Mouse (Mus musculus) E14TG2a.4 (cell line): ENCODE results near the gene Ccdc155.
A peak's percentile ranks its signal among the peaks of the same experiment; 100 is the strongest.

Source experiments
- H3K27me3 ChIP-seq: 2 replicates; pipeline ENCODE4 v1.6.1; 2014; ENCODE audit warnings: low read length, control low read depth; ENCODE audit not compliant: insufficient read depth
- H3K36me3 ChIP-seq: 2 replicates; pipeline ENCODE4 v1.6.1; 2014; ENCODE audit warnings: low read length, control low read depth; ENCODE audit not compliant: insufficient read depth
- H3K4me1 ChIP-seq: replicated peaks from 2 replicates; pipeline ENCODE4 v1.6.1; 2014; ENCODE audit warnings: low read depth, low read length, control low read depth
- H3K4me3 ChIP-seq: replicated peaks from 2 replicates; pipeline ENCODE4 v1.5.1; 2014; ENCODE audit warnings: mild to moderate bottlenecking, low read length
- H3K9me3 ChIP-seq: 2 replicates; pipeline ENCODE4 v1.6.1; 2014; ENCODE audit warnings: low read length, control low read depth
- CTCF ChIP-seq: conservative IDR thresholded peaks from 2 replicates; pipeline ENCODE4 v1.5.1; 2014; ENCODE audit warnings: low read length
- NANOG ChIP-seq: IDR thresholded peaks from 2 replicates; pipeline ENCODE4 v1.6.1; 2014; ENCODE audit warnings: borderline replicate concordance, low read length, mixed read lengths
- POU5F1 ChIP-seq: IDR thresholded peaks from 2 replicates; pipeline ENCODE4 v1.6.1; 2014; ENCODE audit warnings: low read length, borderline replicate concordance

The Ccdc155 gene

GRCm38 (mm10) chr7:45231192-45231591 lies 26.5 kb upstream of the Ccdc155 start:
- no peak for TF ChIP-seq POU5F1
- Histone ChIP-seq H3K4me1 (peaks cover 91% of the 10 kb centered on the region), H3K27me3 (no peaks in the 10 kb centered on the region), H3K36me3 (peaks cover 60% of the 10 kb centered on the region), H3K9me3 (no peaks in the 10 kb centered on the region), H3K4me3 (no peak overlapping the region)

GRCm38 (mm10) chr7:45229459-45230203 lies 24.9 kb upstream of the Ccdc155 start:
- Histone ChIP-seq H3K36me3 (peaks cover 75% of the 10 kb centered on the region), H3K4me1 (peaks cover 92% of the 10 kb centered on the region), H3K9me3 (no peaks in the 10 kb centered on the region), H3K27me3 (no peaks in the 10 kb centered on the region), H3K4me3 (peak overlapping the region; percentile 39; the same call in 1 of the 2 replicates)
- TF ChIP-seq NANOG (peak; percentile 45; the same call in 1 of the 2 replicates), POU5F1 (no peak)

GRCm38 (mm10) chr7:45229046-45229445 lies 24.4 kb upstream of the Ccdc155 start:
- TF ChIP-seq CTCF (no peak), NANOG (no peak), POU5F1 (no peak)

GRCm38 (mm10) chr7:45228548-45228947 lies 23.9 kb upstream of the Ccdc155 start:
- Histone ChIP-seq H3K4me3 (peak overlapping the region; percentile 64), H3K9me3 (no peaks in the 10 kb centered on the region), H3K36me3 (peaks cover 81% of the 10 kb centered on the region), H3K4me1 (peaks cover 87% of the 10 kb centered on the region), H3K27me3 (no peaks in the 10 kb centered on the region)
- TF ChIP-seq CTCF (no peak), NANOG (no peak), POU5F1 (no peak)

More at GRCm38 (mm10) chr7:45229046-45229445, 24.4 kb upstream of the Ccdc155 start:
- H3K4me1 ChIP-seq, result peaks cover 89% of the 10 kb centered on the region
- peak overlapping the region; percentile 64 for H3K4me3 ChIP-seq
- H3K36me3 ChIP-seq, result peaks cover 80% of the 10 kb centered on the region
- H3K27me3 ChIP-seq, result no peaks in the 10 kb centered on the region
- no peaks in the 10 kb centered on the region for H3K9me3 ChIP-seq

- no peak for TF ChIP-seq CTCF
- TF ChIP-seq NANOG, result no peak
- TF ChIP-seq POU5F1, result no peak
Observed at GRCm38 (mm10) chr7:45226421-45226820, 21.7 kb upstream of the Ccdc155 start.

GRCm38 (mm10) chr7:45224826-45225225 lies 20.1 kb upstream of the Ccdc155 start:
- Histone ChIP-seq H3K27me3 (no peaks in the 10 kb centered on the region), H3K9me3 (no peaks in the 10 kb centered on the region), H3K4me1 (peaks cover 89% of the 10 kb centered on the region), H3K36me3 (peaks cover 90% of the 10 kb centered on the region), H3K4me3 (no peak overlapping the region)
- TF ChIP-seq NANOG, result no peak
- TF ChIP-seq POU5F1, result no peak
- no peak for TF ChIP-seq CTCF

More at GRCm38 (mm10) chr7:45226421-45226820, 21.7 kb upstream of the Ccdc155 start:
- Histone ChIP-seq H3K9me3 (no peaks in the 10 kb centered on the region), H3K4me3 (no peak overlapping the region), H3K27me3 (no peaks in the 10 kb centered on the region), H3K36me3 (peaks cover 82% of the 10 kb centered on the region), H3K4me1 (peaks cover 85% of the 10 kb centered on the region)

- H3K9me3 ChIP-seq, result no peaks in the 10 kb centered on the region
- TF ChIP-seq POU5F1 (no peak), NANOG (no peak), CTCF (no peak)
- peaks cover 91% of the 10 kb centered on the region for H3K4me1 ChIP-seq
- H3K36me3 ChIP-seq, result peaks cover 92% of the 10 kb centered on the region
- no peaks in the 10 kb centered on the region for H3K27me3 ChIP-seq
- H3K4me3 ChIP-seq, result no peak overlapping the region
Observed at GRCm38 (mm10) chr7:45221680-45222079, 17.0 kb upstream of the Ccdc155 start.

- TF ChIP-seq POU5F1, result no peak
- no peak for TF ChIP-seq CTCF
- no peak for TF ChIP-seq NANOG
- H3K9me3 ChIP-seq, result no peaks in the 10 kb centered on the region
- peak overlapping the region; percentile 89 for H3K4me3 ChIP-seq
- H3K4me1 ChIP-seq, result peaks cover 79% of the 10 kb centered on the region
- H3K27me3 ChIP-seq, result peaks cover 7% of the 10 kb centered on the region
- peaks cover 45% of the 10 kb centered on the region for H3K36me3 ChIP-seq
Observed at GRCm38 (mm10) chr7:45216442-45217183, 11.9 kb upstream of the Ccdc155 start.
